Comparison of ENCODE assay signal across 8 mouse cellular contexts in the genomic region with DNA sequence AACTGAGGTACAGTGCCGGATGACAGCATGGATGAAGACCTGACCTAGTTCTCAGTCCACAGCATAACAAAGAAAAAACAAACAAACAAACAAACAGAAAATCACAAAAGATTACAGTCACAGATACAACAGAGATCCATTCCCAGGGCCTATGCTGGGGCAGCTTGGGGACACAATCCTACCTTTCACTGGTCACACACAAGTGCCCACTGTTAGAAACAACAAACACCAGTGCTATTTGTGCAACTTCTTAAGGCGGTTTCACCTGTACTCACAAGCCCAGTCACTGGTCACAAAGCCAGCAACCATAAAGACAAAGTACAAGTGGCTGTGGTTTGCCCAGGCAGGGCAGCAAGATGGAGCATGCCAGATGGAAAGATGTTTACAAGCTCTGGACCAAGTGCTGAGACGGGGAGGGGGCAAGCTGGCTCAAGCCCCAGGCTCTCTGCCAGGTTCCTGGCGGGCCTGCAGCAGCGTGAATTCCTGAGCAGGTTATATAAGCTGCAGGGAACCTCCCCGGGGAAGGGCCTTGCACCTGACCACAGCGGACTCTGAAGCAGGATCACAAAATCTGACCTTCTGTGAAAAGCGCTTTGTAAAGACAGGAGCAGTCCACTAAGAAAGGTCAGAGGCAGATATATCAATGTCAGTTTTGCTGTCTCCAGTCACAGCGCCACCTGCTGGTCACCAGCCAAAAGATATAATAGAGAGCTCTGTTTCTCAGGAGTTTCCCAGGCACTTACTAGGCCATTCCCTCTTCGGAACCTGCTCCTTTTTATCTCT.
DNase-seq lines count a peak whose midpoint lies in the region; ATAC-seq and TF ChIP-seq lines count a peak whose summit lies in the region.

No protein-coding gene starts in this region.

- no peaks in the 10 kb centered on the region for H3K4me1 ChIP-seq in CH12.LX (ENCODE audit: control insufficient read depth in 1 of 2, insufficient read depth in 2 of 2)
- H3K4me1 ChIP-seq in forebrain, embryonic 12.5 days = peaks cover 4% of the 10 kb centered on the region; the same call in 1 of the 2 replicates
- H3K4me1 ChIP-seq in heart, embryonic 15.5 days (replicated peaks) = peaks cover 47% of the 10 kb centered on the region
- no peaks in the 10 kb centered on the region for H3K4me1 ChIP-seq in liver, embryonic 14.5 days (replicated peaks; ENCODE audit: control insufficient read depth in 2 of 2, insufficient read depth in 2 of 2, low read length in 1 of 2)
- H3K4me1 ChIP-seq in neural tube, embryonic 15.5 days = peaks cover 12% of the 10 kb centered on the region

- dilution Hi-C loops in CH12.LX (cut with MboI; ENCODE audit: extremely low pct_ligation_motif_present, extremely low pct_unique_long_range_greater_than_20kb, low sequenced_read_pairs) = no loop called here

- in situ Hi-C loops in CH12.LX (cut with MboI; ENCODE audit: low pct_ligation_motif_present, low pct_unique_long_range_greater_than_20kb, low sequenced_read_pairs) = loop anchor here (5.0 kb wide), 1 partner anchor 96 kb away; no protein-coding TSS in a partner anchor

- ATAC-seq in forebrain, embryonic 12.5 days (ENCODE audit: low FRiP score) = peak; percentile 57; the same call in 1 of the 2 replicates
- peak; percentile 57 for ATAC-seq in heart, embryonic 15.5 days (replicated peaks; ENCODE audit: insufficient number of reproducible peaks, insufficient read depth, low FRiP score, low read depth)
- ATAC-seq in liver, embryonic 14.5 days (ENCODE audit: insufficient read depth) = peak; percentile 18; the same call in 1 of the 2 replicates
- peak; percentile 76 for ATAC-seq in neural tube, embryonic 15.5 days (ENCODE audit: low FRiP score)

- WGBS in forebrain, embryonic 12.5 days = 48% methylated on average over 10 of the region's 10 CpGs
- WGBS in heart, embryonic 15.5 days = 28% methylated on average over 10 of the region's 10 CpGs
- 43% methylated on average over 10 of the region's 10 CpGs for WGBS in liver, embryonic 14.5 days (ENCODE audit: insufficient replicate concordance)
- WGBS in neural tube, embryonic 15.5 days = 36% methylated on average over 10 of the region's 10 CpGs

- H3K9me3 ChIP-seq in CH12.LX (replicated peaks; ENCODE audit: low read length) = no peaks in the 10 kb centered on the region
- H3K9me3 ChIP-seq in forebrain, embryonic 12.5 days = no peaks in the 10 kb centered on the region
- no peaks in the 10 kb centered on the region for H3K9me3 ChIP-seq in heart, embryonic 15.5 days (replicated peaks)
- H3K9me3 ChIP-seq in liver, embryonic 14.5 days (ENCODE audit: control insufficient read depth, low read length) = no peaks in the 10 kb centered on the region
- no peaks in the 10 kb centered on the region for H3K9me3 ChIP-seq in neural tube, embryonic 15.5 days (replicated peaks)

- TF ChIP-seq RAD21 in CH12.LX (IDR thresholded peaks at IDR 0.05; ENCODE audit: low read depth, low read length) = peak; percentile 52

- H3K36me3 ChIP-seq in CH12.LX (replicated peaks in 1 of 2; ENCODE audit: control insufficient read depth in 1 of 2, insufficient read depth in 1 of 2, low read length in 1 of 2) = no peaks in the 10 kb centered on the region
- H3K36me3 ChIP-seq in forebrain, embryonic 12.5 days (replicated peaks) = no peaks in the 10 kb centered on the region
- H3K36me3 ChIP-seq in heart, embryonic 15.5 days = no peaks in the 10 kb centered on the region
- no peaks in the 10 kb centered on the region for H3K36me3 ChIP-seq in liver, embryonic 14.5 days (replicated peaks; ENCODE audit: control insufficient read depth, insufficient read depth, low read depth)
- H3K36me3 ChIP-seq in neural tube, embryonic 15.5 days = no peaks in the 10 kb centered on the region; the same call in 1 of the 2 replicates

- TF ChIP-seq EP300 in CH12.LX (IDR thresholded peaks at IDR 0.05; ENCODE audit: low read length) = no peak
- no peak for TF ChIP-seq EP300 in liver, embryonic 14.5 days (IDR thresholded peaks at IDR 0.05; ENCODE audit: low read depth)

- H3K79me2 ChIP-seq in CH12.LX (replicated peaks; ENCODE audit: control insufficient read depth, extremely low read depth, insufficient read depth, poor library complexity, severe bottlenecking) = no peaks in the 10 kb centered on the region

- no peak overlapping the region for H3K4me3 ChIP-seq in CH12.LX (replicated peaks in 1 of 3; ENCODE audit: low read depth in 2 of 3, low read length in 2 of 3, poor library complexity in 1 of 3)
- no peak overlapping the region for H3K4me3 ChIP-seq in forebrain, embryonic 12.5 days (replicated peaks)
- no peak overlapping the region for H3K4me3 ChIP-seq in heart, embryonic 15.5 days
- H3K4me3 ChIP-seq in liver, embryonic 14.5 days (ENCODE audit: insufficient read depth in 1 of 2, low read depth in 2 of 2, low read length in 2 of 2) = no peak overlapping the region
- H3K4me3 ChIP-seq in neural tube, embryonic 15.5 days (replicated peaks) = no peak overlapping the region

- H3K27me3 ChIP-seq in CH12.LX (replicated peaks) = peaks cover 83% of the 10 kb centered on the region
- no peaks in the 10 kb centered on the region for H3K27me3 ChIP-seq in forebrain, embryonic 12.5 days
- H3K27me3 ChIP-seq in heart, embryonic 15.5 days = no peaks in the 10 kb centered on the region
- no peaks in the 10 kb centered on the region for H3K27me3 ChIP-seq in liver, embryonic 14.5 days (ENCODE audit: control insufficient read depth, insufficient read depth, low read length)
- no peaks in the 10 kb centered on the region for H3K27me3 ChIP-seq in neural tube, embryonic 15.5 days (replicated peaks)

- H3K4me2 ChIP-seq in CH12.LX (ENCODE audit: insufficient read depth, low read depth, poor library complexity, severe bottlenecking) = no peak overlapping the region
- no peak overlapping the region for H3K4me2 ChIP-seq in forebrain, embryonic 12.5 days
- H3K4me2 ChIP-seq in heart, embryonic 15.5 days = peak overlapping the region; percentile 0; the same call in 1 of the 2 replicates
- H3K4me2 ChIP-seq in liver, embryonic 14.5 days (ENCODE audit: low read depth) = no peak overlapping the region
- peak overlapping the region; percentile 13; the same call in 1 of the 2 replicates for H3K4me2 ChIP-seq in neural tube, embryonic 15.5 days

- no peak overlapping the region for H3K9ac ChIP-seq in CH12.LX (ENCODE audit: insufficient read depth, low read depth)
- H3K9ac ChIP-seq in forebrain, embryonic 12.5 days = no peak overlapping the region
- no peak overlapping the region for H3K9ac ChIP-seq in heart, embryonic 15.5 days
- H3K9ac ChIP-seq in liver, embryonic 14.5 days (replicated peaks) = no peak overlapping the region
- no peak overlapping the region for H3K9ac ChIP-seq in neural tube, embryonic 15.5 days (replicated peaks)

- H3K27ac ChIP-seq in CH12.LX (ENCODE audit: insufficient read depth, low read depth) = no peak overlapping the region
- H3K27ac ChIP-seq in forebrain, embryonic 12.5 days = no peak overlapping the region
- H3K27ac ChIP-seq in heart, embryonic 15.5 days = peak overlapping the region; percentile 71
- H3K27ac ChIP-seq in liver, embryonic 14.5 days = no peak overlapping the region
- 0 out of 2 replicates have a peak overlapping the region, but pooled peaks have one; percentile 24 for H3K27ac ChIP-seq in neural tube, embryonic 15.5 days (replicated peaks)

- no peak for TF ChIP-seq POLR2A in CH12.LX (IDR thresholded peaks at IDR 0.05; ENCODE audit: low read depth, low read length)

- DNase-seq in CH12.LX (ENCODE audit: extremely low read depth) = peak; percentile 55
- DNase-seq in c-Kit-positive CD71-positive TER-119-positive erythroid progenitor cells, embryonic 14.5 days (ENCODE audit: low spot score) = peak; percentile 35
- peak; percentile 95 to 97 for DNase-seq in kidney, postnatal 25 days
- DNase-seq in liver, embryonic 14.5 days (ENCODE audit: low read depth in 3 of 3, low spot score in 3 of 3) = peak in 2 of 3 experiments; percentile 14 to 16
- DNase-seq in testis, postnatal 10 days (ENCODE audit: low spot score) = peak; percentile 89

- TF ChIP-seq CTCF in CH12.LX (conservative IDR thresholded peaks at IDR 0.05 in 1 of 2, IDR thresholded peaks at IDR 0.05 in 1 of 2; ENCODE audit: low read depth in 2 of 2, low read length in 2 of 2) = peak; percentile 90 to 93
- TF ChIP-seq CTCF in liver, embryonic 14.5 days (IDR thresholded peaks at IDR 0.05; ENCODE audit: low read depth) = peak; percentile 83

TF ChIP-seq in CH12.LX, 34 proteins besides CTCF, POLR2A, EP300 and RAD21:
- TF ChIP-seq POLR2AphosphoS2 (IDR thresholded peaks at IDR 0.05; ENCODE audit: low read depth, low read length) (no peak), SMC3 (IDR thresholded peaks at IDR 0.05; ENCODE audit: low read depth, low read length) (peak; percentile 85), NELFE (IDR thresholded peaks at IDR 0.05; ENCODE audit: low read depth, low read length) (peak; percentile 16; the same call in 1 of the 2 replicates)

Comparison
In these comparisons a context has a peak if more than half of its experiments do, and no peak if none do; other contexts are left out.
1. DNase-seq: peak in every context shown above with its lines; median percentile 96 in kidney, postnatal 25 days; 89 in testis, postnatal 10 days; 55 in CH12.LX; 35 in c-Kit-positive CD71-positive TER-119-positive erythroid progenitor cells, embryonic 14.5 days; 15 in liver, embryonic 14.5 days.
2. H3K27ac ChIP-seq: peak in heart, embryonic 15.5 days (single experiment) and neural tube, embryonic 15.5 days (single experiment); none in CH12.LX (single experiment), forebrain, embryonic 12.5 days (single experiment) and liver, embryonic 14.5 days (single experiment).
3. H3K4me2 ChIP-seq: peak in heart, embryonic 15.5 days (single experiment) and neural tube, embryonic 15.5 days (single experiment); none in CH12.LX (single experiment), forebrain, embryonic 12.5 days (single experiment) and liver, embryonic 14.5 days (single experiment).
4. ATAC-seq: peak in every context shown above with its lines; median percentile 76 in neural tube, embryonic 15.5 days; 57 in forebrain, embryonic 12.5 days; 57 in heart, embryonic 15.5 days; 18 in liver, embryonic 14.5 days.